Comparison of ENCODE assay signal across 11 mouse cellular contexts in genomic region chr3:92153322-92153721, GRCm38 (mm10). TPM values are rescaled to one million over a fixed set of nuclear protein-coding genes. Genes with fewer than 3 reads are reported as not detected.
DNase-seq lines count a peak whose midpoint lies in the region; ATAC-seq lines count a peak whose summit lies in the region.
"Had no signal": no experiment of that assay in that cellular context is flagged by ENCODE, and none has a peak within 500 bp of the region (broad histone marks: within the 10 kb centered on the region; RNA-seq: fewer than 3 reads in every experiment).

No protein-coding gene starts in this region.

- H3K27ac ChIP-seq in forebrain, embryonic 11.5 days (ENCODE audit: low read depth, low read length) = no peak overlapping the region
- H3K27ac ChIP-seq: hindbrain, embryonic 15.5 days; neural tube, embryonic 13.5 days had no signal

- H3K4me2 ChIP-seq in forebrain, embryonic 11.5 days (ENCODE audit: low read depth, low read length, severe bottlenecking) = no peak overlapping the region
- H3K4me2 ChIP-seq: hindbrain, embryonic 15.5 days; neural tube, embryonic 13.5 days had no signal

- DNase-seq in cerebellum, postnatal 10 days = peak; percentile 61 to 65
- no peak for DNase-seq in cerebellum, adult 11-12 months
- peak; percentile 69 for DNase-seq in urinary bladder, postnatal 14 days (ENCODE audit: low spot score)
- DNase-seq in urinary bladder, adult 2 months (ENCODE audit: low spot score) = no peak
- peak; percentile 68 for DNase-seq in forebrain, embryonic 11.5 days (ENCODE audit: low spot score)
- peak; percentile 67 for DNase-seq in kidney, postnatal 10 days
- peak; percentile 24 for DNase-seq in lung, postnatal 10 days
- no peak for DNase-seq in T-cell, adult 2 months (ENCODE audit: low spot score)

- no peak overlapping the region for H3K4me3 ChIP-seq in forebrain, embryonic 11.5 days (ENCODE audit: low read depth, low read length)
- H3K4me3 ChIP-seq: hindbrain, embryonic 15.5 days; neural tube, embryonic 13.5 days had no signal

- no peaks in the 10 kb centered on the region for H3K4me1 ChIP-seq in forebrain, embryonic 11.5 days (replicated peaks; ENCODE audit: control insufficient read depth, insufficient read depth, low read length)
- H3K4me1 ChIP-seq: hindbrain, embryonic 15.5 days; neural tube, embryonic 13.5 days had no signal

- no peaks in the 10 kb centered on the region for H3K27me3 ChIP-seq in forebrain, embryonic 11.5 days (ENCODE audit: control insufficient read depth, insufficient read depth, low read length)
- H3K27me3 ChIP-seq: hindbrain, embryonic 15.5 days; neural tube, embryonic 13.5 days had no signal

- ATAC-seq in forebrain, embryonic 11.5 days (replicated peaks; ENCODE audit: low FRiP score) = no peak

- H3K9ac ChIP-seq in forebrain, embryonic 11.5 days (ENCODE audit: low read length) = no peak overlapping the region
- H3K9ac ChIP-seq: hindbrain, embryonic 15.5 days; neural tube, embryonic 13.5 days had no signal

- no peaks in the 10 kb centered on the region for H3K9me3 ChIP-seq in forebrain, embryonic 11.5 days (ENCODE audit: control insufficient read depth, low read length)
- H3K9me3 ChIP-seq: G1E; hindbrain, embryonic 15.5 days; neural tube, embryonic 13.5 days had no signal

- H3K36me3 ChIP-seq in forebrain, embryonic 11.5 days (ENCODE audit: control insufficient read depth, insufficient read depth, low read length) = no peaks in the 10 kb centered on the region
- H3K36me3 ChIP-seq: G1E; hindbrain, embryonic 15.5 days; neural tube, embryonic 13.5 days had no signal

RNA-seq across cellular contexts. Expression of gene Lelp1, which starts 10.8 kb away (rescaled TPM):
- polyA plus RNA-seq in urinary bladder, adult 2 months (2012; rRNA removed) = not detected in 2 replicates
- not detected in 2 replicates for polyA plus RNA-seq in forebrain, embryonic 11.5 days (2014; fragmentation: Nextera tagmentation; extraction: Ambion mirVana)
- polyA plus RNA-seq: G1E; hindbrain, embryonic 15.5 days; neural tube, embryonic 13.5 days had no signal

RNA-seq across cellular contexts. Expression of gene Prr9, which starts 29.6 kb away (rescaled TPM):
- not detected in 2 replicates for polyA plus RNA-seq in urinary bladder, adult 2 months (2012; rRNA removed)
- not detected in 2 replicates for polyA plus RNA-seq in forebrain, embryonic 11.5 days (2014; fragmentation: Nextera tagmentation; extraction: Ambion mirVana)
- polyA plus RNA-seq: G1E; hindbrain, embryonic 15.5 days; neural tube, embryonic 13.5 days had no signal

Comparison
In these comparisons a context has a peak if more than half of its experiments do, and no peak if none do; other contexts are left out.
1. DNase-seq: peak in cerebellum, postnatal 10 days (2 of 2), urinary bladder, postnatal 14 days (single experiment), forebrain, embryonic 11.5 days (single experiment), kidney, postnatal 10 days (single experiment) and lung, postnatal 10 days (single experiment); none in cerebellum, adult 11-12 months (single experiment), urinary bladder, adult 2 months (single experiment) and T-cell, adult 2 months (single experiment).